Mouse (Mus musculus) forelimb bud, embryonic 11.5 days (tissue): ENCODE results near the gene B4galt1.

ENCODE experiments used
- DNase-seq: peaks from one replicate; pipeline ENCODE4 v3.0.0-alpha.2; 2012; ENCODE audit warnings: low read depth, low spot score

Gene B4galt1

GRCm38 (mm10) chr4:40843726-40844125, 10.1 kb downstream of the B4galt1 start:
- no peak for DNase-seq

GRCm38 (mm10) chr4:40840448-40840847, 13.4 kb downstream of the B4galt1 start:
- no peak for DNase-seq

GRCm38 (mm10) chr4:40839251-40839650, 14.6 kb downstream of the B4galt1 start:
- DNase-seq: no peak

GRCm38 (mm10) chr4:40837451-40838285, 16.1 kb downstream of the B4galt1 start:
- peak; percentile 35 for DNase-seq

- no peak for DNase-seq
Observed at GRCm38 (mm10) chr4:40837008-40837407, 16.8 kb downstream of the B4galt1 start.

GRCm38 (mm10) chr4:40834872-40835271, 18.9 kb downstream of the B4galt1 start:
- no peak for DNase-seq

GRCm38 (mm10) chr4:40834232-40834786, 19.5 kb downstream of the B4galt1 start:
- no peak for DNase-seq

- no peak for DNase-seq
Observed at GRCm38 (mm10) chr4:40833381-40834231, 20.2 kb downstream of the B4galt1 start.

- DNase-seq: no peak
Observed at GRCm38 (mm10) chr4:40830530-40830929, 23.3 kb downstream of the B4galt1 start.

- DNase-seq: no peak
Observed at GRCm38 (mm10) chr4:40829654-40830400, 24.0 kb downstream of the B4galt1 start.

- DNase-seq: no peak
Observed at GRCm38 (mm10) chr4:40828910-40829309, 24.9 kb downstream of the B4galt1 start.

GRCm38 (mm10) chr4:40827926-40828325, 25.9 kb downstream of the B4galt1 start:
- no peak for DNase-seq

- DNase-seq: no peak
Observed at GRCm38 (mm10) chr4:40826810-40827209, 27.0 kb downstream of the B4galt1 start.

- DNase-seq: no peak
Observed at GRCm38 (mm10) chr4:40825981-40826380, 27.8 kb downstream of the B4galt1 start.

- no peak for DNase-seq
Observed at GRCm38 (mm10) chr4:40825146-40825545, 28.7 kb downstream of the B4galt1 start.

- no peak for DNase-seq
Observed at GRCm38 (mm10) chr4:40824505-40824904, 29.3 kb downstream of the B4galt1 start.

GRCm38 (mm10) chr4:40823664-40824063, 30.1 kb downstream of the B4galt1 start:
- no peak for DNase-seq

- no peak for DNase-seq
Observed at GRCm38 (mm10) chr4:40823151-40823550, 30.7 kb downstream of the B4galt1 start.

- DNase-seq: no peak
Observed at GRCm38 (mm10) chr4:40821303-40822023, 32.3 kb downstream of the B4galt1 start.

- no peak for DNase-seq
Observed at GRCm38 (mm10) chr4:40820903-40821302, 32.9 kb downstream of the B4galt1 start.

- DNase-seq: no peak
Observed at GRCm38 (mm10) chr4:40820024-40820423, 33.8 kb downstream of the B4galt1 start.
